Mouse (Mus musculus): Measurements from ENCODE around the gene Cpxm2.

DNA sequence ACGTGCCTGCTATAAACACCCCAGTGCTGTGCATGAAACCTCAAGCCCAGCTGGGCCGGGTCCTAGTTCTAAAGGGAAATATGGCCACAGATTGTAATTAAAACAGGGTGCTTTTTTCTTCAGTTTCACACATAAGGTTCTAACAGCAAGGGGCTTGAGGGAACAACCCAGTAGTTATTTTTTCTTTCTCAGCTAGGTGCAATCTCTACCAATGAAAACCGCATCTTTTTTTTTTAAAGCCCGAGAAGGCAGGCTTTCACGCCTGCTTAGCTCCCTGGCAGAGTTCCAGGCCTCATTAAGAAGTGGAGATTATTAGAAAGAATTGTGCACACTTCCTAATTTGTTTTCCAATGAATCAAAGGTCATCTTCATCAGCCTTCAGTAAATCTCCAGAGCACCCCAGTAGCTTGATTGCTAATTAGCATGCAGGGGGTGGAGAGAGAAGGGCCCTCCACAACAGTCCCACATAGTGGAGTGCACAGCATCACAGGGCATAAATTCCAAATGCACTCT, 29.4 kb upstream of the Cpxm2 start:
- TF ChIP-seq USF1 (IDR thresholded peaks at IDR 0.05; ENCODE audit: low read depth) (no peak), CTCF (IDR thresholded peaks at IDR 0.05; ENCODE audit: control insufficient read depth, insufficient read depth, insufficient read length) (no peak), MYOD1 (IDR thresholded peaks at IDR 0.05; ENCODE audit: control insufficient read depth, insufficient read length, low read depth) (no peak), MAX (IDR thresholded peaks at IDR 0.05) (no peak), MYOG (IDR thresholded peaks at IDR 0.05; ENCODE audit: control insufficient read depth, extremely low read depth, insufficient read length) (no peak)

Data from C2C12 (cell line).